Mouse (Mus musculus) forebrain, embryonic 13.5 days (tissue): ENCODE measurements around the gene Ncoa4. TPM values are rescaled to one million over a fixed set of nuclear protein-coding genes. Genes with fewer than 3 reads are reported as not detected.
A peak's percentile ranks its signal among the peaks of the same experiment; 100 is the strongest.
"Not testable (repeated sequence)": the region's sequence is repeated elsewhere in the genome, so short reads cannot be mapped to it uniquely, and the experiment has no call there.

ENCODE experiments used
- ATAC-seq: fragments of 200-750 bp; cut with Nextera tagmentation; 2 replicates; pipeline ENCODE4 v1.8.0; 2017
- H3K27ac ChIP-seq: fragments of 300-500 bp; sonication (generic); 2 replicates; pipeline ENCODE4 v1.5.1; 2015; ENCODE audit warnings: inconsistent platforms, mild to moderate bottlenecking, moderate library complexity
- H3K27me3 ChIP-seq: fragments of 300-500 bp; sonication (generic); 2 replicates; pipeline ENCODE4 v1.6.1; 2015; ENCODE audit warnings: mild to moderate bottlenecking, inconsistent platforms
- H3K36me3 ChIP-seq: fragments of 300-500 bp; sonication (generic); 2 replicates; pipeline ENCODE4 v1.6.1; 2015; ENCODE audit warnings: mild to moderate bottlenecking, inconsistent platforms; ENCODE audit not compliant: poor library complexity, severe bottlenecking
- H3K4me1 ChIP-seq: fragments of 300-500 bp; sonication (generic); 2 replicates; pipeline ENCODE4 v1.6.1; 2015; ENCODE audit warnings: inconsistent platforms
- H3K4me2 ChIP-seq: fragments of 300-500 bp; sonication (generic); 2 replicates; pipeline ENCODE4 v1.6.1; 2015; ENCODE audit warnings: inconsistent platforms, mild to moderate bottlenecking, moderate library complexity
- H3K4me3 ChIP-seq: fragments of 300-500 bp; sonication (generic); 2 replicates; pipeline ENCODE4 v1.5.1; 2015; ENCODE audit warnings: mild to moderate bottlenecking, inconsistent platforms
- H3K9ac ChIP-seq: fragments of 300-500 bp; sonication (generic); 2 replicates; pipeline ENCODE4 v1.6.1; 2015; ENCODE audit warnings: mild to moderate bottlenecking, inconsistent platforms
- H3K9me3 ChIP-seq: fragments of 300-500 bp; sonication (generic); replicated peaks from 2 replicates; pipeline ENCODE4 v1.6.1; 2016; ENCODE audit warnings: inconsistent platforms
- WGBS: fragments of 180-500 bp; shearing (Covaris S2); methylation state at CpG from one replicate; pipeline ENCODE4 v1.1.7; 2015; 5-methylcytosine and 5-hydroxymethylcytosine counted together
- polyA plus RNA-seq: library from polyadenylated mRNA; unstranded; fragments of >200 nt; fragmentation: Nextera tagmentation; extraction: Ambion mirVana; gene quantifications from 2 replicates; pipeline ENCODE4 v1.2.1, GENCODE M21; 2015

Gene Ncoa4
- 81.6 and 88.4 TPM in 2 replicates for polyA plus RNA-seq

GRCm38 (mm10) chr14:32159690-32160246 is at the start of gene Ncoa4:
Ncoa4 (plus strand) TSS chr14:32159865.
- Histone ChIP-seq H3K27ac (peak within 1 kb of the TSS; percentile 73), H3K4me1 (peaks cover 24% of the 10 kb centered on the region), H3K9me3 (no peaks in the 10 kb centered on the region), H3K4me3 (peak within 1 kb of the TSS; percentile 95), H3K36me3 (no peaks in the 10 kb centered on the region), H3K9ac (peak within 1 kb of the TSS; percentile 94), H3K4me2 (peak within 1 kb of the TSS; percentile 80), H3K27me3 (no peaks in the 10 kb centered on the region)
- under 1% methylated on average over 38 of the region's 40 CpGs for WGBS
- peak; percentile 98 for ATAC-seq

- 91% methylated on average over 10 of the region's 10 CpGs for WGBS
- H3K9me3 ChIP-seq, H3K27ac ChIP-seq, ATAC-seq, H3K4me3 ChIP-seq, H3K27me3 ChIP-seq, H3K9ac ChIP-seq, H3K4me1 ChIP-seq, H3K36me3 ChIP-seq, H3K4me2 ChIP-seq: not testable (repeated sequence)
Measured at GRCm38 (mm10) chr14:32112124-32112523, 47.5 kb upstream of the Ncoa4 start.

GRCm38 (mm10) chr14:32120940-32121919 is 38.4 kb upstream of the Ncoa4 start:
- ATAC-seq, result no peak
- 78% methylated on average over 11 of the region's 11 CpGs for WGBS
- H3K27me3 ChIP-seq, result no peaks in the 10 kb centered on the region
- no peak overlapping the region for H3K4me2 ChIP-seq
- H3K4me3 ChIP-seq, result no peak overlapping the region
- no peak overlapping the region for H3K27ac ChIP-seq
- H3K36me3 ChIP-seq, result no peaks in the 10 kb centered on the region
- no peaks in the 10 kb centered on the region for H3K9me3 ChIP-seq
- H3K9ac ChIP-seq, result no peak overlapping the region
- H3K4me1 ChIP-seq, result no peaks in the 10 kb centered on the region

GRCm38 (mm10) chr14:32121920-32122315 is 37.7 kb upstream of the Ncoa4 start:
- Histone ChIP-seq H3K4me1 (no peaks in the 10 kb centered on the region), H3K36me3 (no peaks in the 10 kb centered on the region), H3K4me2 (no peak overlapping the region), H3K27ac (no peak overlapping the region), H3K27me3 (no peaks in the 10 kb centered on the region), H3K9me3 (no peaks in the 10 kb centered on the region), H3K4me3 (no peak overlapping the region), H3K9ac (no peak overlapping the region)
- ATAC-seq, result no peak
- 45% methylated on average over 2 of the region's 2 CpGs for WGBS

- ATAC-seq, result no peak
- no peak overlapping the region for H3K9ac ChIP-seq
- H3K4me1 ChIP-seq, result no peaks in the 10 kb centered on the region
- no peaks in the 10 kb centered on the region for H3K27me3 ChIP-seq
- no peak overlapping the region for H3K27ac ChIP-seq
- H3K36me3 ChIP-seq, result no peaks in the 10 kb centered on the region
- 50% methylated on average over 3 of the region's 3 CpGs for WGBS
- no peaks in the 10 kb centered on the region for H3K9me3 ChIP-seq
- no peak overlapping the region for H3K4me3 ChIP-seq
- no peak overlapping the region for H3K4me2 ChIP-seq
Measured at GRCm38 (mm10) chr14:32124261-32124660, 35.4 kb upstream of the Ncoa4 start.

- H3K9me3 ChIP-seq, H3K9ac ChIP-seq, H3K36me3 ChIP-seq, H3K4me2 ChIP-seq, H3K27ac ChIP-seq, H3K4me1 ChIP-seq, ATAC-seq, H3K4me3 ChIP-seq, H3K27me3 ChIP-seq: not testable (repeated sequence)
- WGBS, result 87% methylated on average over 5 of the region's 5 CpGs
Measured at GRCm38 (mm10) chr14:32125256-32125655, 34.4 kb upstream of the Ncoa4 start.

GRCm38 (mm10) chr14:32128409-32128808 is 31.3 kb upstream of the Ncoa4 start:
- no peak overlapping the region for H3K4me3 ChIP-seq
- 82% methylated on average over 5 of the region's 5 CpGs for WGBS
- no peaks in the 10 kb centered on the region for H3K27me3 ChIP-seq
- no peak overlapping the region for H3K4me2 ChIP-seq
- ATAC-seq, result no peak
- no peaks in the 10 kb centered on the region for H3K36me3 ChIP-seq
- no peak overlapping the region for H3K9ac ChIP-seq
- no peaks in the 10 kb centered on the region for H3K9me3 ChIP-seq
- no peak overlapping the region for H3K27ac ChIP-seq
- no peaks in the 10 kb centered on the region for H3K4me1 ChIP-seq

GRCm38 (mm10) chr14:32131836-32132235 is 27.8 kb upstream of the Ncoa4 start:
- no peak overlapping the region for H3K4me2 ChIP-seq
- H3K27me3 ChIP-seq, result no peaks in the 10 kb centered on the region; the same call in 1 of the 2 replicates
- H3K9ac ChIP-seq, result no peak overlapping the region
- no peak overlapping the region for H3K4me3 ChIP-seq
- no peak for ATAC-seq
- H3K36me3 ChIP-seq, result no peaks in the 10 kb centered on the region
- 90% methylated on average over 4 of the region's 4 CpGs for WGBS
- H3K27ac ChIP-seq, result no peak overlapping the region
- no peaks in the 10 kb centered on the region for H3K9me3 ChIP-seq
- no peaks in the 10 kb centered on the region for H3K4me1 ChIP-seq

- no peak for ATAC-seq
- H3K4me2 ChIP-seq, result no peak overlapping the region
Measured at GRCm38 (mm10) chr14:32134293-32134692, 25.4 kb upstream of the Ncoa4 start.

GRCm38 (mm10) chr14:32136467-32136866 is 23.2 kb upstream of the Ncoa4 start:
- H3K9ac ChIP-seq, H3K9me3 ChIP-seq, H3K4me2 ChIP-seq, H3K27me3 ChIP-seq, ATAC-seq, H3K27ac ChIP-seq, H3K4me1 ChIP-seq, H3K36me3 ChIP-seq, H3K4me3 ChIP-seq: not testable (repeated sequence)
- WGBS, result 66% methylated on average over 3 of the region's 3 CpGs

More at GRCm38 (mm10) chr14:32134293-32134692, 25.4 kb upstream of the Ncoa4 start:
- Histone ChIP-seq H3K27ac (no peak overlapping the region), H3K4me3 (no peak overlapping the region), H3K27me3 (no peaks in the 10 kb centered on the region; the same call in 1 of the 2 replicates), H3K9me3 (no peaks in the 10 kb centered on the region), H3K9ac (no peak overlapping the region), H3K36me3 (no peaks in the 10 kb centered on the region), H3K4me1 (no peaks in the 10 kb centered on the region)
- 80% methylated on average over 2 of the region's 2 CpGs for WGBS

- no peaks in the 10 kb centered on the region for H3K27me3 ChIP-seq
- H3K27ac ChIP-seq, result no peak overlapping the region
- no peak overlapping the region for H3K9ac ChIP-seq
- WGBS, result 77% methylated on average over 5 of the region's 5 CpGs
- no peaks in the 10 kb centered on the region for H3K4me1 ChIP-seq
- no peak overlapping the region for H3K4me2 ChIP-seq
- H3K9me3 ChIP-seq, result no peaks in the 10 kb centered on the region
- H3K36me3 ChIP-seq, result no peaks in the 10 kb centered on the region
- no peak overlapping the region for H3K4me3 ChIP-seq
- ATAC-seq, result no peak
Measured at GRCm38 (mm10) chr14:32140359-32140965, 19.2 kb upstream of the Ncoa4 start.

GRCm38 (mm10) chr14:32141723-32142122 is 17.9 kb upstream of the Ncoa4 start, which contains the start of gene Msmb:
Msmb (plus strand) TSS chr14:32142023.
- H3K9ac ChIP-seq, result no peak within 1 kb of the TSS; the same call in 1 of the 2 replicates
- H3K36me3 ChIP-seq, result no peaks in the 10 kb centered on the region
- H3K4me3 ChIP-seq, result no peak within 1 kb of the TSS
- H3K4me1 ChIP-seq, result no peaks in the 10 kb centered on the region
- H3K27ac ChIP-seq, result no peak within 1 kb of the TSS
- H3K9me3 ChIP-seq, result no peaks in the 10 kb centered on the region
- WGBS, result 90% methylated on average over 5 of the region's 5 CpGs
- no peak within 1 kb of the TSS for H3K4me2 ChIP-seq
- H3K27me3 ChIP-seq, result no peaks in the 10 kb centered on the region
- no peak for ATAC-seq
